Mouse (Mus musculus) layer of hippocampus, adult 9-11 months (tissue): ENCODE results near the gene Acap2.
A peak's percentile ranks its signal among the peaks of the same experiment; 100 is the strongest.

Source experiments
- DNase-seq: peaks from one replicate; pipeline ENCODE4 v3.0.0; 2022

Gene Acap2

DNA sequence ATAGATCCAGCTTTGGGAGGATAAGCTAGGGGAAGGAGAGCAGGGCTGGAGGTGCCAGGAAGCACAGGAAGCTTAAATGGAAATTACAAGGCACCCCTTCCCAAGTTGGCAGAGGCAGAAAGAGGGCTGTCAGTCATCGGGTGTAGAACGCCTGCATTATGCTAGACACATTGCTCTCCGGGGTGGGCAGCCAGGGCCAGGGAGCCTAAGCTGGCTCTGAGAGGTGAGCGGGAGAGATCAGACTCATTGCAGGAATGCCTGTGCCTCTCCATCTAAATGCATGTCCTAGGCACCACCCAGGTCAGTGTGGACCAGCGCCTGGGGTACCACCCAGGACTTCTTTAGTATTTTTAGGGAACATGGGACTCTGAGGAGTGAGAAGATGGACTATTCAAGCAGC, 123.6 kb downstream of the Acap2 start:
- DNase-seq, result no peak

- no peak for DNase-seq
These were observed 124.6 kb downstream of the Acap2 start for GRCm38 (mm10) chr16:31076436-31076835.

DNA sequence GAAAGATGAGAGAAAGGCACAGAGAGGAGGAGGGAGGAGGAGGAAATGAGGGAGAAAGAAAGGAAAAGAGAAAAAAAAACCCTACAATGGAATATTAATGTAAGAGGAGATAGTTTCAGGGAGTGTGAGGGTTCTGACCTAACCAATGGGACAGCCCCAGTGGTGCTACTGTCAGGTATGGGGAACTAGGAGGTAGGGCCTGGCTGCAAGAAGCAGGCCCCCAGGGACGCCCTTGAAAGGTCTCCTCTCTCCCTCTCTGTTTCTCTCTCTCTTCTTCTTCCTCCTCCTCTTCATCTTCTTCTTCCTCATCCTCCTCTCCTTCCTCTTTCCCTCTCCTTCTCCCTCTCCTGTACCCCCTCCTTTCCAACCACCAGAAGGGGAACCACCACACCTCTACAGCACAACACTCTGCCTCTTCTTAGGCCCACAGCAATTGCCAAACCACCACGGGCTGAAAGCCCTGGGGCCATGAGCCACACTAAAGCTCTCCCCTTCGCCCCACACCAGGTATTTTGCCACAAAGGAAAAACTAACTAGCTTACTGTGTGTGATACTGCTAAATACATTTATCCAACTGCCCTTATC, 126.6 kb downstream of the Acap2 start:
- DNase-seq, result no peak

DNA sequence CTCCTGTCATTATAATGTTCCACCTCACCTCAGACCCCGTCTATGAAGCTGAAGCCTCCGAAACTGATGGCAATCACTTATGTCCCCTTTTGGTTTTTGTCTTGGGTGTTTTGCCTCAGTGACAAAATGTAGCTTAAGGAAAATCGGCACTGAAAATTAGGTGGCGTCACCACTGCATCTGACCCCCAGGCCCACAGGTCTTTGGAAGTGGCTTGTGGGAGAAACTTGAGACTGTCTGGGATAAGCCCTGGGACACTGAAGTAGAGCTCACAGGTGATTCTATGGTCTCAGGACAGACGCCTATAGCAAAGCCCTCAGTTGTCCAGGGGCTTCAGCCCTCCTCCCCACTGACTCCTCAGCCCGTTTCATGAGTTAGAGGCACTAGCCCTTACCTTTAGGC, 129.3 kb downstream of the Acap2 start:
- no peak for DNase-seq

DNA sequence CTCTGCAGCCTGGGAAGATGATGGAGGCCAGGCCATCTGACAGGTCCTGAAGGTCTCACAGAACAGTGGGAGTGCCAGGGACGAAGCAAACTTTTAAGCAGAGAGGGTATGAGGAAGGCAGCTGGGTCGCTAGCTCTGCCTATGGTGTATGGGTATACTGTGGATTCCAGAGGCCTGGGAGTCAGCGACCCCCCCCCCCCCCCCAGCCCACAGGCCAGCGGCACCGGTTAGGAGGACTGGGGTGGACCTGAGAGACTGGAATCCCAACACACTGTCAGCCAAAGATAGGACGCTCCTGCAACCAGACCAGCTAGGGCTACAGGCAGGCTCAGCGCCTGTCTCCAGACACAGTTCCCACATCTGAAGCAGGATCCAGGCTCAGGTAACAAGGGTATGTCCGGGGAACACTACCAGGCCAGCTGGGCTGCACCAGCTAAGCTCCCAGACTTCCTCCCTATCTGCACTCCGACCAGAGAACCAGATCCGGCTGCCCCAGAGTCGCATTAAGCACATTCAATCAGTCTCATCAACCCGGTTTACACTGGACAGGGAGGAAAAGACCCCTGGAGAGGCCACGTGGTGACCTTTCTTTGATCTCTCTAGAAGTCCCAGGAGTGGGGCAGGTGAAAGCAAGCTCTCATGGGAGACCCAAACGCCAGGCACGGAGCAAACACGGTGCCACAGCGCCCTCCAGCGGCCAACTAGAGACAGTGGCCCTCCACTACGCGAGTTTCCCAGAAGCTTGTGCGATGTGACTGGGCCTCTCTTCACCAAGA, 130.5 kb downstream of the Acap2 start:
- peak; percentile 74 for DNase-seq

GRCm38 (mm10) chr16:31069211-31070166, 131.6 kb downstream of the Acap2 start:
- no peak for DNase-seq

- no peak for DNase-seq
These were observed 132.8 kb downstream of the Acap2 start for GRCm38 (mm10) chr16:31068280-31068679.

- DNase-seq, result peak; percentile 39
These were observed 134.5 kb downstream of the Acap2 start for GRCm38 (mm10) chr16:31066344-31067098.

DNA sequence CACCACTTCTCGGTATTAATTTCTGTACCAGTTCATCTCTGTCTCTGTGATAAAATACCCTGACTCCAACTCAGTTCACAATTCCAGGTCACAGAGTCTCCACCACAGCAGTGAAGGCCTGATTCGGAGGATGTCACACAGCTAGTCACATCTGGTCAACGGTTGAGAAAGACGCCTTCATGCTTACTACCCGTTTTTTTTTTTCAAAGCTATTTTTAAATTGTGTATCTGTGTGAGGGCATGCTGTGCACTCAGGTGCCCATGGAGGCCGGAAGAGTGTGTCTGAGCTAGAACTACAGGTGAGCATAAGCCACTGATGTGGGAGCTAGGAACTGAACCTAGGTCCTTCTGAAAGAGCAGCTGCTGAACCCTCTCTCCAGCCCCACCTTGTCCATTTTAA, 136.3 kb downstream of the Acap2 start:
- DNase-seq, result no peak

GRCm38 (mm10) chr16:31062918-31063317, 138.1 kb downstream of the Acap2 start:
- no peak for DNase-seq

DNA sequence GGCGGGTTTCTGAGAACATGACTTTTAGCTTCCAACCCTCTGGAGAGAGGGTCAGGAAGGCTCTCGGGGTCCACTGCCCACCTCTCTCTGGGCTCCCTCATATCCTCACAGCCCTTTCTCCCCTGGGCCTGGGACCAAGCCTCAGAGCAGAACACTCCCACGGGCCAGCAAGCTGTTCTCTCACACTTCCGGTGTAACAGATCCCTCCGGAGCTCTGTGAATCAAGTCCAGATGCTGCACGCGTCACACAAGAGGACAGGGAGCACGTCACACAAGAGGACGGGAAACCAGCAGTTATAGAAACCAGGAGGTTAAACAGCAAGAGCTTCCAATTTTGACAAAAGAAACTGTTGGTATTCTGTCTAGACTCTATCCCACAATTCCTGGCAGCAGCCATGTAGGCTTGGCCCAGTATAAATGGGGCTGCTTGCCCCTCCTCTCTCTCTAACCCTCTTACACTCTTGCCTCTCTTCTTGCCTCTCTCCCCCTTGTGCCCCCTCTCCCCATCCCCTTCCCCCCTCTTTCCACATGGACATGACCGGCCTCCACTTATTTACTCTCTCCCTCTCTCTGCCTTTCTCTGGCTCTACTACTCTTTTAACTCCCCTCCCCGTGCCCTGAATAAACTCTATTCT, 139.7 kb downstream of the Acap2 start:
- DNase-seq, result no peak

- DNase-seq, result no peak
These were observed 140.3 kb downstream of the Acap2 start for GRCm38 (mm10) chr16:31060714-31061113.

DNA sequence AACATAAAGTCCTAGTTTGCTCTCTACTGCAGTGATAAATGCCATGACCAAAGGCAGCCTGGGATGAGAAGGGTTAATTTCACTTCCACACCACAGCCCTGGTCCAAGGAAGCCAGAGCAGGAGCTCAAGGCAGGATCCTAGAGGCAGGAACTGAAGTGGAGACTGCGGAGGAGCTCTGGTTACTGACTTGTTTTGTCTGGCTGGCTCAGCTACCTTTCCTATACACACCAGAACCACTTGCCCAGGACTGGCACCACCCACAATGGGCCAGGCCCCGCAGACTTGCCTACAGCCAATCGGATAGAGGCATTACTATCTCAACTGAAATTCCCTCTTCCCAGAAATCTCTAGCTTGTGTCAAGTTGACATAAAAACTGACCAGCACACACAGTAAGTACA, 140.8 kb downstream of the Acap2 start:
- no peak for DNase-seq

DNA sequence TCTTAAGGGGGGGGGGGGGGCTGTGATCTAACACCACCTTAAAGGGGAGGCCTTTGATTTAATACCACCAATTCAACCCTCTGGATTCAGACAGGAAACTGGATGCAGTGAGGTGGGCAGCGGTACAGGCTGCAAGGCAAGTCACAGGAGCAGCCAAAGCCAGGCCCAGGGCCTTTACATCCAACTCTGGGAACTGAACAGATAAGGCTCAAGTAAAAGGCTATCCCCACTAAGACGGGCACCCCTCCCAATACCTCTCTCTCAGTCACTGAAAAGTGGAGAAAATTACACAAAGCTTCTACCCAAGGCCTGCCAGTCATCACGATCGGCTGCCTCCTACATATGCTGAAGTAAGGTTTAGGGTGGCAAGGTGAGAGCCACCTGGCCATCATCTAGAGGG, 141.3 kb downstream of the Acap2 start:
- no peak for DNase-seq

- DNase-seq, result no peak
These were observed 148.2 kb downstream of the Acap2 start for GRCm38 (mm10) chr16:31052812-31053211.

- no peak for DNase-seq
These were observed 148.8 kb downstream of the Acap2 start for GRCm38 (mm10) chr16:31052177-31052726.

DNA sequence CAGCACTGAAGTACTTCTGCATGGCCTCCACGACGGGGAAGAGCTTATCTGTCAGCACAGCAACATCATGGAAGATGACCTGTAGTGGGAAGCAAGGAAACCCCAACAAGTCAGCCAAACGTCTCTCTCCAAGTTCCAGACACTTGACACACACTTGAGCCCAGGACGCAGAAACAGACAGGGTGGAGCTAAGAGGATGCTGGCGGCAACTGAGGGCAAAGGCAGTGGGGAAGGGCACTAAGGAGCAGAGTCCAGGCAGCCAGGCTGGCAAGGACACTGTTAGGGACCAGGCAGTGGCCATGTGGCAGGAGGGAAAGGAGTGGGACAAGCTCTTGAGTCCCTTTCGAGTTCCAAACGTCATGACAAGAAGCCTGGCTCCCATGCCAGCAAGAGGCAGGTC, 150.3 kb downstream of the Acap2 start:
- DNase-seq, result no peak

DNA sequence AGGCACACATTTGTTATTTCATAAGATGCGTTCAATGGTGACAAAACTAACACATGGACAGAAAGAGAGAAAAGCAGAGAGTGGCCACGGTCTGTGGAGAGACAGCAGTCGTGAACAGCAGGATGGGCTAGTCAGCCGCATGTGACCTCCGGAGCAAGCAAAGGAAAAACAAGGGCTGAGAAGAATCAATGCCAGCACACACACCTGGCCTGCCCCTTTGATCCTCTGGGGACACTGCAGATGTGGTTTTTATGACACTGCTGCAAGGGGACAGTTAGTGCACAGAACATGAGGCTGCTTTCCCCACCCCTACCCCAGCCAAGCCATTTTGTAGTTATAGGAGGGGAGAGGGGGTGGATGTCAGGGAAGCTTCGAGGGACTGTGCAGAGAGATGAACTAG, 152.9 kb downstream of the Acap2 start:
- DNase-seq, result no peak

- peak; percentile 52 for DNase-seq
These were observed 153.7 kb downstream of the Acap2 start for GRCm38 (mm10) chr16:31047186-31047898.

- DNase-seq, result peak; percentile 64
These were observed 154.8 kb downstream of the Acap2 start for GRCm38 (mm10) chr16:31046217-31046659.

- DNase-seq, result no peak
These were observed 155.8 kb downstream of the Acap2 start for GRCm38 (mm10) chr16:31045211-31045610.
